Mouse (Mus musculus) intestine, embryonic 15.5 days (tissue): ENCODE results near the gene B3gnt9. TPM values are rescaled to one million over a fixed set of nuclear protein-coding genes. Genes with fewer than 3 reads are reported as not detected.

Experiments used
- ATAC-seq: fragments of 200-750 bp; cut with Nextera tagmentation; 2 replicates; pipeline ENCODE4 v1.8.0; 2017; ENCODE audit warnings: moderate TSS enrichment, moderate library complexity
- H3K27ac ChIP-seq: fragments of 300-500 bp; sonication (generic); 2 replicates; pipeline ENCODE4 v1.5.1; 2015; ENCODE audit warnings: mild to moderate bottlenecking, inconsistent platforms
- H3K27me3 ChIP-seq: fragments of 300-500 bp; sonication (generic); replicated peaks from 2 replicates; pipeline ENCODE4 v1.6.1; 2015; ENCODE audit warnings: inconsistent platforms
- H3K36me3 ChIP-seq: fragments of 300-500 bp; sonication (generic); 2 replicates; pipeline ENCODE4 v1.6.1; 2015; ENCODE audit warnings: inconsistent platforms
- H3K4me1 ChIP-seq: fragments of 300-500 bp; sonication (generic); replicated peaks from 2 replicates; pipeline ENCODE4 v1.6.1; 2015; ENCODE audit warnings: inconsistent platforms
- H3K4me2 ChIP-seq: fragments of 300-500 bp; sonication (generic); replicated peaks from 2 replicates; pipeline ENCODE4 v1.6.1; 2015; ENCODE audit warnings: mild to moderate bottlenecking, inconsistent platforms
- H3K4me3 ChIP-seq: fragments of 300-500 bp; sonication (generic); replicated peaks from 2 replicates; pipeline ENCODE4 v1.5.1; 2015; ENCODE audit warnings: inconsistent platforms
- H3K9ac ChIP-seq: fragments of 300-500 bp; sonication (generic); 2 replicates; pipeline ENCODE4 v1.6.1; 2015; ENCODE audit warnings: inconsistent platforms
- H3K9me3 ChIP-seq: fragments of 300-500 bp; sonication (generic); 2 replicates; pipeline ENCODE4 v1.6.1; 2016; ENCODE audit warnings: inconsistent platforms
- WGBS: fragments of 180-500 bp; shearing (Covaris S2); methylation state at CpG from one replicate; pipeline ENCODE4 v1.1.7; 2015; 5-methylcytosine and 5-hydroxymethylcytosine counted together
- polyA plus RNA-seq: library from polyadenylated mRNA; unstranded; fragments of >200 nt; fragmentation: Nextera tagmentation; extraction: Ambion mirVana; gene quantifications from 2 replicates; pipeline ENCODE4 v1.2.1, GENCODE M21; 2015

The B3gnt9 gene
- polyA plus RNA-seq, 1 experiment from 2014 or later = 19.5 TPM

- 3% methylated on average over 34 of the region's 34 CpGs for WGBS
- peak within 1 kb of the TSS; percentile 88 for H3K27ac ChIP-seq
- H3K9me3 ChIP-seq = no peaks in the 10 kb centered on the region
- peak within 1 kb of the TSS; percentile 84 for H3K4me2 ChIP-seq
- peak; percentile 96 for ATAC-seq
- no peaks in the 10 kb centered on the region for H3K27me3 ChIP-seq
- H3K4me3 ChIP-seq = peak within 1 kb of the TSS; percentile 97
- peak within 1 kb of the TSS; percentile 90 for H3K9ac ChIP-seq
- peaks cover 9% of the 10 kb centered on the region for H3K4me1 ChIP-seq
- H3K36me3 ChIP-seq = no peaks in the 10 kb centered on the region
These were observed 30.3 kb downstream of the B3gnt9 start, which contains the start of gene D230025D16Rik for GRCm38 (mm10) chr8:105224413-105225271. Gene D230025D16Rik, plus strand, starts transcription at chr8:105225145.

GRCm38 (mm10) chr8:105223850-105224249 is 31.1 kb downstream of the B3gnt9 start:
- H3K36me3 ChIP-seq = no peaks in the 10 kb centered on the region
- no peak overlapping the region for H3K27ac ChIP-seq

GRCm38 (mm10) chr8:105217926-105218522 is 36.9 kb downstream of the B3gnt9 start:
- no peaks in the 10 kb centered on the region for H3K27me3 ChIP-seq
- H3K4me1 ChIP-seq = no peaks in the 10 kb centered on the region
- H3K4me3 ChIP-seq = no peak overlapping the region

More at GRCm38 (mm10) chr8:105223850-105224249, 31.1 kb downstream of the B3gnt9 start:
- no peaks in the 10 kb centered on the region for H3K27me3 ChIP-seq
- ATAC-seq = no peak
- 80% methylated on average over 7 of the region's 7 CpGs for WGBS
- H3K4me3 ChIP-seq = no peak overlapping the region
- peaks cover 9% of the 10 kb centered on the region for H3K4me1 ChIP-seq
- H3K9ac ChIP-seq = no peak overlapping the region
- no peaks in the 10 kb centered on the region for H3K9me3 ChIP-seq
- no peak overlapping the region; the same call in 1 of the 2 replicates for H3K4me2 ChIP-seq

GRCm38 (mm10) chr8:105214104-105214503 is 40.8 kb downstream of the B3gnt9 start:
- 89% methylated on average over 5 of the region's 5 CpGs for WGBS

More at GRCm38 (mm10) chr8:105217926-105218522, 36.9 kb downstream of the B3gnt9 start:
- no peaks in the 10 kb centered on the region for H3K9me3 ChIP-seq
- 0 out of 2 replicates have a peak, but pooled peaks cover 7% of the 10 kb centered on the region for H3K36me3 ChIP-seq
- H3K9ac ChIP-seq = no peak overlapping the region
- H3K27ac ChIP-seq = no peak overlapping the region
- peak; percentile 20; the same call in 1 of the 2 replicates for ATAC-seq
- no peak overlapping the region for H3K4me2 ChIP-seq
- 83% methylated on average over 5 of the region's 5 CpGs for WGBS

GRCm38 (mm10) chr8:105209153-105210110 is 45.5 kb downstream of the B3gnt9 start:
- H3K9ac ChIP-seq = no peak overlapping the region
- no peak for ATAC-seq

More at GRCm38 (mm10) chr8:105214104-105214503, 40.8 kb downstream of the B3gnt9 start:
- no peak for ATAC-seq
- H3K9ac ChIP-seq = no peak overlapping the region
- H3K4me2 ChIP-seq = no peak overlapping the region
- no peaks in the 10 kb centered on the region for H3K27me3 ChIP-seq
- H3K4me3 ChIP-seq = no peak overlapping the region
- H3K27ac ChIP-seq = no peak overlapping the region
- no peaks in the 10 kb centered on the region for H3K4me1 ChIP-seq
- no peaks in the 10 kb centered on the region for H3K9me3 ChIP-seq
- 0 out of 2 replicates have a peak, but pooled peaks cover 7% of the 10 kb centered on the region for H3K36me3 ChIP-seq

GRCm38 (mm10) chr8:105207675-105208273 is 47.2 kb downstream of the B3gnt9 start:
- Histone ChIP-seq H3K9ac (no peak overlapping the region), H3K36me3 (peaks cover 3% of the 10 kb centered on the region; the same call in 1 of the 2 replicates), H3K9me3 (no peaks in the 10 kb centered on the region), H3K27me3 (no peaks in the 10 kb centered on the region), H3K4me2 (no peak overlapping the region), H3K4me1 (no peaks in the 10 kb centered on the region), H3K4me3 (no peak overlapping the region), H3K27ac (no peak overlapping the region)
- ATAC-seq = no peak
- WGBS = 88% methylated on average over 2 of the region's 2 CpGs

More at GRCm38 (mm10) chr8:105209153-105210110, 45.5 kb downstream of the B3gnt9 start:
- Histone ChIP-seq H3K27ac (no peak overlapping the region), H3K36me3 (0 out of 2 replicates have a peak, but pooled peaks cover 2% of the 10 kb centered on the region), H3K4me3 (no peak overlapping the region), H3K4me1 (no peaks in the 10 kb centered on the region), H3K9me3 (no peaks in the 10 kb centered on the region), H3K4me2 (no peak overlapping the region), H3K27me3 (no peaks in the 10 kb centered on the region)
- WGBS = 86% methylated on average over 1 of the region's 1 CpGs

GRCm38 (mm10) chr8:105206766-105207275 is 48.1 kb downstream of the B3gnt9 start:
- no peaks in the 10 kb centered on the region for H3K27me3 ChIP-seq
- H3K4me1 ChIP-seq = no peaks in the 10 kb centered on the region
- no peak for ATAC-seq
- 75% methylated on average over 7 of the region's 7 CpGs for WGBS
- no peak overlapping the region for H3K4me2 ChIP-seq
- H3K4me3 ChIP-seq = no peak overlapping the region
- no peak overlapping the region for H3K9ac ChIP-seq
- peaks cover 3% of the 10 kb centered on the region; the same call in 1 of the 2 replicates for H3K36me3 ChIP-seq
- H3K27ac ChIP-seq = no peak overlapping the region
- no peaks in the 10 kb centered on the region for H3K9me3 ChIP-seq

- Histone ChIP-seq H3K4me2 (no peak overlapping the region), H3K4me3 (no peak overlapping the region), H3K27me3 (no peaks in the 10 kb centered on the region), H3K36me3 (peaks cover 3% of the 10 kb centered on the region; the same call in 1 of the 2 replicates), H3K9me3 (no peaks in the 10 kb centered on the region), H3K9ac (no peak overlapping the region), H3K4me1 (no peaks in the 10 kb centered on the region), H3K27ac (no peak overlapping the region)
- WGBS = 84% methylated on average over 1 of the region's 1 CpGs
- no peak for ATAC-seq
These were observed 49.2 kb downstream of the B3gnt9 start for GRCm38 (mm10) chr8:105205748-105206147.

Other genes with a start within 250 kb of the B3gnt9 start
- not detected in 2 replicates for gene Ces3a, start 206.6 kb downstream of the B3gnt9 start, polyA plus RNA-seq
- gene Ces3b, start 171.4 kb downstream of the B3gnt9 start, polyA plus RNA-seq = not detected in 2 replicates
- gene Ces4a, start 123.4 kb downstream of the B3gnt9 start, polyA plus RNA-seq = not detected in 2 replicates
- gene Cbfb, start 84.5 kb downstream of the B3gnt9 start, polyA plus RNA-seq = 38.8 and 47.1 TPM in 2 replicates
- gene D230025D16Rik, start 30.0 kb downstream of the B3gnt9 start, polyA plus RNA-seq = 20.6 and 21.8 TPM in 2 replicates
- gene Tradd, start 9.5 kb upstream of the B3gnt9 start, polyA plus RNA-seq = 36.7 and 39.2 TPM in 2 replicates
- 4.4 and 5.0 TPM in 2 replicates for gene Fbxl8, start 9.5 kb upstream of the B3gnt9 start, polyA plus RNA-seq
- gene Hsf4, start 14.6 kb upstream of the B3gnt9 start, polyA plus RNA-seq = 0.10 and 0.11 TPM in 2 replicates
- 1.0 and 1.2 TPM in 2 replicates for gene Nol3, start 21.0 kb upstream of the B3gnt9 start, polyA plus RNA-seq
- gene 4931428F04Rik, start 34.7 kb upstream of the B3gnt9 start, polyA plus RNA-seq = 8.3 and 8.6 TPM in 2 replicates
- 8.0 and 8.7 TPM in 2 replicates for gene Exoc3l, start 40.9 kb upstream of the B3gnt9 start, polyA plus RNA-seq
- 84.9 and 90.4 TPM in 2 replicates for gene E2f4, start 42.5 kb upstream of the B3gnt9 start, polyA plus RNA-seq
- gene Elmo3, start 50.4 kb upstream of the B3gnt9 start, polyA plus RNA-seq = 18.3 and 21.2 TPM in 2 replicates
- 1.3 and 2.3 TPM in 2 replicates for gene Lrrc29, start 71.1 kb upstream of the B3gnt9 start, polyA plus RNA-seq
- gene Tmem208, start 71.2 kb upstream of the B3gnt9 start, polyA plus RNA-seq = 128 and 151 TPM in 2 replicates
- gene Fhod1, start 92.8 kb upstream of the B3gnt9 start, polyA plus RNA-seq = 1.3 and 1.9 TPM in 2 replicates
- 1.4 and 1.7 TPM in 2 replicates for gene Slc9a5, start 93.7 kb upstream of the B3gnt9 start, polyA plus RNA-seq
- gene Plekhg4, start 118.1 kb upstream of the B3gnt9 start, polyA plus RNA-seq = 0.10 and 0.27 TPM in 2 replicates
- 0.05 TPM in 1 of 2 replicates, not detected in the other for gene Kctd19, start 158.3 kb upstream of the B3gnt9 start, polyA plus RNA-seq
- 0.24 and 0.26 TPM in 2 replicates for gene Lrrc36, start 158.4 kb upstream of the B3gnt9 start, polyA plus RNA-seq
- 38.1 and 39.3 TPM in 2 replicates for gene Tppp3, start 216.4 kb upstream of the B3gnt9 start, polyA plus RNA-seq
- 20.1 and 22.6 TPM in 2 replicates for gene Zdhhc1, start 241.7 kb upstream of the B3gnt9 start, polyA plus RNA-seq